Mouse (Mus musculus): ENCODE data around the gene Cxcr4. TPM values are rescaled to one million over a fixed set of nuclear protein-coding genes. Genes with fewer than 3 reads are reported as not detected.
"Not testable (repeated sequence)": the region's sequence is repeated elsewhere in the genome, so short reads cannot be mapped to it uniquely, and the experiment has no call there.

Gene Cxcr4
- polyA plus RNA-seq, 1 experiment: 4.3 TPM

DNA sequence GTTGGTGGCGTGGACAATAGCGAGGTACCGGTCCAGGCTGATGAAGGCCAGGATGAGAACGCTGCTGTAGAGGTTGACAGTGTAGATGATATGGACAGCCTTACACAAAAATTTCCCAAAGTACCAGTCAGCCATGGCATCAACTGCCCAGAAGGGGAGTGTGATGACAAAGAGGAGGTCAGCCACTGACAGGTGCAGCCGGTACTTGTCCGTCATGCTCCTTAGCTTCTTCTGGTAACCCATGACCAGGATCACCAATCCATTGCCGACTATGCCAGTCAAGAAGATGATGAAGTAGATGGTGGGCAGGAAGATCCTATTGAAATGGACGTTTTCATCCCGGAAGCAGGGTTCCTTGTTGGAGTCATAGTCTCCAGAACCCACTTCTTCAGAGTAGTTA lies 2.6 kb downstream of the Cxcr4 start:
- TF ChIP-seq POLR2A (IDR thresholded peaks at IDR 0.05; ENCODE audit: borderline replicate concordance, insufficient read depth, low read length) (no peak), CTCF (IDR thresholded peaks at IDR 0.05; ENCODE audit: borderline replicate concordance, insufficient read depth, low read depth, low read length) (no peak)
- Histone ChIP-seq H3K27me3 (ENCODE audit: control insufficient read depth, insufficient read depth, low read length) (peaks cover 6% of the 10 kb centered on the region; the same call in 1 of the 2 replicates), H3K4me1 (ENCODE audit: control insufficient read depth, insufficient read depth, low read length) (peaks cover 4% of the 10 kb centered on the region; the same call in 1 of the 2 replicates), H3K27ac (ENCODE audit: insufficient read depth, low read length) (no peak overlapping the region), H3K4me3 (replicated peaks; ENCODE audit: insufficient read depth, low read depth, low read length) (no peak overlapping the region)
- 23% methylated on average over 9 of the region's 9 CpGs for WGBS
- no peak for DNase-seq

DNA sequence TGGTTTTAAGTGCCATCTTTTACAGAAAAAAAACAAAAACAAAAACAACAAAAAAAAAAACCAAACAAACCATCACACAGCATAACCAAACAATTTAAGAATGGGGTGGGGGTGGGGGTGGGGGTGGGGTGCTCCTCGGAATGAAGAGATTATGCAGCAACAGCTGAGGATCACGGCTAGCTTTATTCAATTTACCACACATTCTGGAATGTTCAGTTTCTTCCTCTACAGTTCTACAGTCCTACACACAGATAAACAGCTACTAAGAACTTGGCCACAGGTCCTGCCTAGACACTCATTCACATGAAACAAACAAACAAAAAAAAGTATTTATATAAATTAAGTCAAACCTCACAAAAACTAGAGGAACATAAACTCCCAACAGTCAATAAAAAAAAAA lies 3.8 kb downstream of the Cxcr4 start:
- no peak for DNase-seq
- H3K27me3 ChIP-seq (ENCODE audit: control insufficient read depth, insufficient read depth, low read length): peaks cover 6% of the 10 kb centered on the region; the same call in 1 of the 2 replicates
- WGBS: 49% methylated on average over 2 of the region's 2 CpGs
- no peak overlapping the region for H3K27ac ChIP-seq (ENCODE audit: insufficient read depth, low read length)
- H3K4me3 ChIP-seq (replicated peaks; ENCODE audit: insufficient read depth, low read depth, low read length): no peak overlapping the region
- peaks cover 4% of the 10 kb centered on the region; the same call in 1 of the 2 replicates for H3K4me1 ChIP-seq (ENCODE audit: control insufficient read depth, insufficient read depth, low read length)
- TF ChIP-seq CTCF (IDR thresholded peaks at IDR 0.05; ENCODE audit: borderline replicate concordance, insufficient read depth, low read depth, low read length) (no peak), POLR2A (IDR thresholded peaks at IDR 0.05; ENCODE audit: borderline replicate concordance, insufficient read depth, low read length) (no peak)

DNA sequence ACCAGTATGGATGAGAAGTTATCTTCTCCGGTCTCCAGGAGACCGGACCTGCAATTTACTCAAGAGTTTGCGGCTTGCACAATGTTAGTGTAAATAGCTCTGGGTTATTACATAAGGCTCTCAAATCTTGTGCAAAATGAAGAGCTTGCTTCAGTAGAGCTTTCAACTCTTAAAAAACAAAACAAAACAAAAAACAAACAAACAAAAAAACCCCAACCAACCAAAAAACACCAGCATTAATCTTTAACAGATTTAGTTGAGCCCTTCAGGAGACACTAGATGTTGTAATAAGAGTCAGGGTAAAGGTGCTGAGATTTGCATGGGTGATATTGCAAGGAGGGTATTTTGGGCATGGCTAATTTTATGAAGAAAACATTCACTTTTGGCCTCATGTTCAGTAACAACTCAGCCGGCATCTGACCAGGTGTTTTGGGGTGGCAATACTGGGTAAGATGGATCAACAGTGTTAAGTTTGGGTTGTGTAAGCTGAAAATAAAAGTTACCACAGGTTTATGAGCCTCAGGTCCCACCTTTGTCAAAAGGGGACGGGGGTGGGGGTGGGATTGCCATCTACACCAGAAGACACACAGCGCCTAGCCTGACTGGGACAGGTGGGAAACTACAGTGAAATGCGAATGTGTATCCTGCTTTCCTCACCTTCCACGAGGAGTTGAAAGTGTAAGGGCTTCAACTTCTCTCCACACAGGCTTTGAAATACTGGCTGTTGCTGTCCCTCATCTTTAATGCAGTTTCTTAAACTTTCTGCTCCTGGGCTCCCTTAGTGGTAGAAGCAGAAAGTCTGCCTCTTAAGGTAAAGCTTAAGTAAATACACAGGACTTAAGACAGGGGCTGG lies 4.9 kb downstream of the Cxcr4 start:
- peaks cover 4% of the 10 kb centered on the region; the same call in 1 of the 2 replicates for H3K27me3 ChIP-seq (ENCODE audit: control insufficient read depth, insufficient read depth, low read length)
- no peak for DNase-seq
- H3K4me1 ChIP-seq (ENCODE audit: control insufficient read depth, insufficient read depth, low read length): peaks cover 4% of the 10 kb centered on the region; the same call in 1 of the 2 replicates
- H3K4me3 ChIP-seq (replicated peaks; ENCODE audit: insufficient read depth, low read depth, low read length): no peak overlapping the region
- TF ChIP-seq POLR2A (IDR thresholded peaks at IDR 0.05; ENCODE audit: borderline replicate concordance, insufficient read depth, low read length) (no peak), CTCF (IDR thresholded peaks at IDR 0.05; ENCODE audit: borderline replicate concordance, insufficient read depth, low read depth, low read length) (no peak)
- WGBS: 63% methylated on average over 8 of the region's 8 CpGs
- no peak overlapping the region for H3K27ac ChIP-seq (ENCODE audit: insufficient read depth, low read length)

DNA sequence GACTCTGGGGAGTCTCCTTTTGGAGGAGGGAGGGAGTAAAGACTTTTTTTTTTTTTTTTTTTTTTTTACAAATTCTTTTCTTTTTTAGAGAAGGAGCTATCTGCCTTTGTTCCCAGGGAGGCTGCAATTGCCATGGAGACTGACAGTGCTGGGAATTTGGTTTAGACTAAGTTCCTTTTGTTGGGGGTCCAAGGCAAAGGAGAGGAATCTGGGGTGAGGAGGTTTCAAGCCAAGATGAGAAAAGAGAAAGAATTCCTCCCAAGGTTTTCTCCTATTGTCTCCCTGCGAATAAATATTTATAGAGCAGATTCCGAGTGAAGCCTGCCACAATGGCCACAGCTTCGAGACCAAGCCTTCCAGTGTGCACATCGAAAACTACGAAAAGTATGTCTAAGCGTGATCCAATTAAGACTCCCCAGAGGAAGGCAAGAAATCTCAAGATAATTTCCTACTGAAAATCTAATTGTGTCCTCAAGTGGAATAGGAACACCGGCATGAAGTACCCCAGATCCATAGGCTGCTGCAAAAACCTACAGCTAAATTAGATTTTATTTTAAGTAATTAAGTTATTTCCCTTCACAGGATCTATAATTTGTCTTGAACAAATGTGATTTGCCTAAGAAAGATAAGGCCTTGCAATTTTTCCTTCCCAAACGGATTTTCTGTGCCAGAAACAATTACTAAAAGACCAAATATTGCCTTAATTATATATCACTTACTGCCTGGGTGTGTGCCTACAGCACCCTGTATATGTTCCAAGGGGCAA lies 5.7 kb downstream of the Cxcr4 start:
- Histone ChIP-seq H3K27me3 (ENCODE audit: control insufficient read depth, insufficient read depth, low read length) (peaks cover 3% of the 10 kb centered on the region; the same call in 1 of the 2 replicates), H3K27ac (ENCODE audit: insufficient read depth, low read length) (no peak overlapping the region), H3K4me3 (replicated peaks; ENCODE audit: insufficient read depth, low read depth, low read length) (no peak overlapping the region), H3K4me1 (ENCODE audit: control insufficient read depth, insufficient read depth, low read length) (peaks cover 4% of the 10 kb centered on the region; the same call in 1 of the 2 replicates)
- 58% methylated on average over 8 of the region's 8 CpGs for WGBS
- no peak for DNase-seq
- TF ChIP-seq POLR2A (IDR thresholded peaks at IDR 0.05; ENCODE audit: borderline replicate concordance, insufficient read depth, low read length) (no peak), CTCF (IDR thresholded peaks at IDR 0.05; ENCODE audit: borderline replicate concordance, insufficient read depth, low read depth, low read length) (no peak)

DNA sequence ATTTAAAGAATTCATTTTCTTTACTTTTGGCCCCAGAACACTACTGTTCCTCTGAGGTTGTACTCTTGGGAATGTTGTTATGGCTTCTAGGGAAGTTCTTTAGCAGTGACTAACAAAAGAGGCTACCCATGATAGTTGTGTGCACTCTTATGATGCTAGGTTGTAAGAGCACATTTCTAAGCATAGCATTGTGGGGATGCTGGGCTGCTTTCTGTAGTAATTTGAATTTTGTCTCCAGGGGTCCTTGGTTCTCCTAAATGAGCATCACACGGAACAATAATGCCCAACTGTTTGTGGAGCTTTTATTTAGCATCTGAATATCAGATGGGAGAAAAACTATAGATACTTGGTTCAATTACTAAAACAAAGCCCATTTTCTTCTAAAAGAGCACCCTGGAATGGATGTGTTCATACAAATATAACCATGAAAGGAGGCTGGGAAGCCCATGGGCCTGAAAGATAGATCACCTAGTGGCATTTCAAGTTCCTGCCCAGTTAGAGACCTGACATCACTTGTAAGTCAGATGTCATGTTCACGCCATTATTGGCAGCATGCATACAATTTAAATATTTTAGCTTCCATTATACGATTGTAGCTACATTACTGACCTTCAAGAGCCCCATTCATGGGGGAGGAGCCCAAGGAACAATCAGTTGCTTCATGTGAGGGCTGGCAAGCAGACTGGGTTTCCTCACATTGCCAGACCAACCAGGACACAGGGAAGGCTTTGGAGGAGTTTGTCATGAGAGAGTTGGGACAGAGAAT lies 6.5 kb downstream of the Cxcr4 start:
- H3K27ac ChIP-seq (ENCODE audit: insufficient read depth, low read length): no peak overlapping the region

DNA sequence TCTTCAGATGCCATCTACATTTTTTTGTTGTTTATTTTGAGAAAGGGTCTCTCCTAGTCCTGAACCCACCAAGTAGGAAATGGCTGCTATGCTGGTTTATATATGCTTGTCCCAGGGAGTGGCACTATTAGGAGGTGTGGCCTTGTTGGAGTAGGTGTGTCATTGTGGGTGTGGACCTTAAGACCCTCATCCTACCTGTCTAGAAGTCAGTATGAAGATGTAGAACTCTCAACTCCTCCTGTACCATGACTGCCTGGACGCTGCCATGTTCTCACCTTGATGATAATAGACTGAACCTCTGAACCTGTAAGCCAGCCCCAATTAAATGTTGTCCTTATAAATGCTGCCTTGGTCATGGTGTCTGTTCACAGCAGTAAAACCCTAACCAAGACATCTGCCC lies 7.4 kb downstream of the Cxcr4 start:
- not testable (repeated sequence) for H3K27me3 ChIP-seq (ENCODE audit: control insufficient read depth, insufficient read depth, low read length); H3K27ac ChIP-seq (ENCODE audit: insufficient read depth, low read length); DNase-seq; H3K4me3 ChIP-seq (replicated peaks; ENCODE audit: insufficient read depth, low read depth, low read length); H3K4me1 ChIP-seq (ENCODE audit: control insufficient read depth, insufficient read depth, low read length)
- 100% methylated on average over 1 of the region's 1 CpGs for WGBS

More for the DNA sequence above, 6.5 kb downstream of the Cxcr4 start:
- TF ChIP-seq CTCF (IDR thresholded peaks at IDR 0.05; ENCODE audit: borderline replicate concordance, insufficient read depth, low read depth, low read length) (no peak), POLR2A (IDR thresholded peaks at IDR 0.05; ENCODE audit: borderline replicate concordance, insufficient read depth, low read length) (no peak)
- Histone ChIP-seq H3K27me3 (ENCODE audit: control insufficient read depth, insufficient read depth, low read length) (peaks cover 1% of the 10 kb centered on the region; the same call in 1 of the 2 replicates), H3K4me3 (replicated peaks; ENCODE audit: insufficient read depth, low read depth, low read length) (no peak overlapping the region), H3K4me1 (ENCODE audit: control insufficient read depth, insufficient read depth, low read length) (peaks cover 1% of the 10 kb centered on the region; the same call in 1 of the 2 replicates)
- WGBS: 55% methylated on average over 3 of the region's 3 CpGs
- DNase-seq: no peak

DNA sequence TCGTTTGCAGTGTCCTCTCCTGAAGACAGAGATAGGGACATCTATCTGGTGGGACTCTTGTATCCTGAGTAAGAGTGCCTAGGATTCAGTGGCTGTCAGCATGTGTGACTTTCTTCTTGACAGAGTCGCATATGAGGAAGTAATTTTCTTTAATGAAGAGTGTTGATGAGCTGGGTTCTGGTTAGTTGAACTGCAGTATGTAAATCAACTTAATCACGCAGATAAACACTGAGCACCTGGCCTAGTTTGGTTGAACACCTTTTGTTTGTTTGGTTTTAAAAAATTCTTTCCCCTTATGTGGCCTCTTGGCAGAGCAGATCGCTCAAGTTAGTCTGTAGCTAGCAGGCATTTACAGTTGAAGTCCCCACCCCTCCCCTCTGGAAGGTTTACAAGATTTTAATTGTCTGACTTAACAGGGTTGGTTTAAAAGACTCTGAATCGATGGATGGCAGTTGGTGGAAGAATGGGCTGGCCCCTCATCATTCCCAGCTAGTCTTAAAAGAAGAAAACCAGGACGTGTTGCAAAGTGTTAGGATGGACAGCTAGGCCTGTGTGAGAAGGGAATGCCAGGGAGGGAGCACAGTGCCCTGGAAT lies 8.7 kb downstream of the Cxcr4 start:
- no peak for TF ChIP-seq POLR2A (IDR thresholded peaks at IDR 0.05; ENCODE audit: borderline replicate concordance, insufficient read depth, low read length)
- no peak for TF ChIP-seq CTCF (IDR thresholded peaks at IDR 0.05; ENCODE audit: borderline replicate concordance, insufficient read depth, low read depth, low read length)
- Histone ChIP-seq H3K27me3 (ENCODE audit: control insufficient read depth, insufficient read depth, low read length) (no peaks in the 10 kb centered on the region), H3K27ac (ENCODE audit: insufficient read depth, low read length) (no peak overlapping the region), H3K4me3 (replicated peaks; ENCODE audit: insufficient read depth, low read depth, low read length) (no peak overlapping the region), H3K4me1 (ENCODE audit: control insufficient read depth, insufficient read depth, low read length) (no peaks in the 10 kb centered on the region)
- DNase-seq: no peak
- WGBS: 47% methylated on average over 6 of the region's 6 CpGs
